Mouse (Mus musculus) megakaryocyte, adult 5-6 weeks (primary cell): Measurements from ENCODE around the gene Sgtb. TPM values are rescaled to one million over a fixed set of nuclear protein-coding genes. Genes with fewer than 3 reads are reported as not detected.

Experiments
- ATAC-seq: 2 replicates; pipeline ENCODE4 v1.8.0; 2016; ENCODE audit warnings: mild to moderate bottlenecking, inconsistent platforms; ENCODE audit not compliant: poor library complexity, severe bottlenecking
- total RNA-seq, 2 experiments: library from RNA; stranded (forward) in 1 of 2; stranded (reverse) in 1 of 2; fragments of 153-499, 151-499 nt in 1 of 2; fragments of 221-1000, 200-1000 nt in 1 of 2; gene quantifications; 2 replicates each; pipeline versions ENCODE4 v1.2.3 to v1.2.4; 2015 to 2017

Sgtb gene
- total RNA-seq, 2 experiments from 2014 or later = 0.11 to 0.40 TPM

DNA sequence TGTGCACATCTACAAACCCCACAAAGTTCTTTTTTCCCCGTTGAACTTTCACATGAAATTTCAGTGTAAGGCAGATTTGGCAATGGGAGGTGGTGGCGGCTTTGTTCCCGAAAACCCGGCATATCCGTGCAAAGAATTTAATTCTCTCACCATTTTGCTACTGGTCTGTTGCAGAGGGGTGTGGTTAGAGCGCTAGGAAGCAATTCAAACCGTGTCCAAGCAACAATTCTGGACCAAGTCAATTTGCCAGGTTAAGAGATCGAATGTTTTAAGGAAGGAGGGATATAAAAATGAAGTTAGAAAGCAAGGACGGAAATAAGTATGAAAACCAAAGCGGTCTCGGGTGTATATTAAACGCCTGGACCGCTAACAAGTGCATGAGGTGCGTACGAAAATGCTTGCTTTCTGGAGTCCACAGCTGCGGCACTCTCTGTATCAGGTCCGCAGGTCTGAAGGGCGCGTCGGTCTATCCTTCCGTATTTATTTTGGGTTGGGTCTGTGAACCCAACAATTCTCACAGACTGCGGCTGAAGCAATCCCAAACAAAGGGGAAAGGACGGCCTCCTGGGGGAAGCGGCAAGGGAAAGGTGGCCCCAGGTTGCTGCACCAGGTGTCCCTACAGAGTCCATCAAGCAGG lies 772 bp upstream of the Sgtb start:
- ATAC-seq = peak; percentile 35

- no peak; the same call in 1 of the 2 replicates for ATAC-seq
These were observed 428 bp downstream of the Sgtb start for GRCm38 (mm10) chr13:104109816-104110521.

GRCm38 (mm10) chr13:104110526-104110925 lies 985 bp downstream of the Sgtb start:
- no peak for ATAC-seq

DNA sequence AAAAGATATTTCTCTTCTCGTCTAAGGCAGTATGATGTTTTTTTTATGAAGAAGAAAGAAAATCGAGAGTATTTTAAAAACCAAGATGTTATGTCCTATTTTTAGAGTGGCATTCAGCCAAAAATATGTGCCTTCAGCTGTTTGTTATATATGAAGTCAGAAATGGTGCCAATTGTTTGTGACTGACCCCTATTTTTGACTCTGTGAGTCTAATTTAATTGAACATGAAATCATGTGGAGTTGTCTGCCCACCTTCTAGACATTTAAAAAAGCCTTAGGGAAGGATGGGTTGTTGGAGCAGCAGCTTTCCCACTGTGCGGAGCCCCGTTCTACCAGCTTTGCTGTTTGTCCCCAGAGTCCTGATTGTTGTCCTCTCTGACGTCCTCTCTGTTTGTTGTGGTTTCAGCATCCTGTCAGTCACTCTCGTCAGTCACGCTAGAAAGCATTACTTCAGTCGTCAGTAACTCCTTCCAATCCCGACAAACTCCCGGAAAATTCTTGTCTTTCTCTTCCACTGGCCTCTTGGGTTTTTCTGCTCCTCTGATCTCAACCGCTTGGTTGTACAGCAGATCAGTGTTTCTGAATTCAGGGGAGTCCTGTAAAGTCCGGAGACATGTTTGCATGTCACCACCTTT lies 2.8 kb downstream of the Sgtb start:
- ATAC-seq = no peak

GRCm38 (mm10) chr13:104113782-104114181 lies 4.2 kb downstream of the Sgtb start:
- ATAC-seq = no peak

- no peak for ATAC-seq
These were observed 5.3 kb downstream of the Sgtb start for GRCm38 (mm10) chr13:104114827-104115226.

- ATAC-seq = no peak
These were observed 12.7 kb downstream of the Sgtb start for GRCm38 (mm10) chr13:104122078-104122840.

- 0 out of 2 replicates have a peak, but pooled peaks have one; percentile 21 for ATAC-seq
These were observed 14.3 kb downstream of the Sgtb start for GRCm38 (mm10) chr13:104123662-104124381.

DNA sequence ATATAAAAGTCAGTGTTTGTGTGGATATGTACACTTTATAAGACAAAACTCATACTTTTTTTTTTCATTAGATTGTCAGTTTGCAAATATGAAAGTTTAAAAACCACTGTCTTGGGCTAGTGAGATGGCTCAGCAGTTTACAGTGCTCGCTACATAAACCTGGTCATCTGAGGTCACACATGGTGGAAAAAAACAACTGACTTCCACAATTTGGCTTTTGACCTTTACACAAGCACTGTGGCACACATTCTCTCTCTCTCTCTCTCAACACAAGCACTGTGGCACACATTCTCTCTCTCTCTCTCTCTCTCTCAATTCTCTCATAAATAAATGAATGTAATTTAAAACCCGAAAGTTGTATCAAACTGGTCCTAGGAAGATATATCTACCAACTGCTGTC lies 23.0 kb downstream of the Sgtb start:
- ATAC-seq = no peak

DNA sequence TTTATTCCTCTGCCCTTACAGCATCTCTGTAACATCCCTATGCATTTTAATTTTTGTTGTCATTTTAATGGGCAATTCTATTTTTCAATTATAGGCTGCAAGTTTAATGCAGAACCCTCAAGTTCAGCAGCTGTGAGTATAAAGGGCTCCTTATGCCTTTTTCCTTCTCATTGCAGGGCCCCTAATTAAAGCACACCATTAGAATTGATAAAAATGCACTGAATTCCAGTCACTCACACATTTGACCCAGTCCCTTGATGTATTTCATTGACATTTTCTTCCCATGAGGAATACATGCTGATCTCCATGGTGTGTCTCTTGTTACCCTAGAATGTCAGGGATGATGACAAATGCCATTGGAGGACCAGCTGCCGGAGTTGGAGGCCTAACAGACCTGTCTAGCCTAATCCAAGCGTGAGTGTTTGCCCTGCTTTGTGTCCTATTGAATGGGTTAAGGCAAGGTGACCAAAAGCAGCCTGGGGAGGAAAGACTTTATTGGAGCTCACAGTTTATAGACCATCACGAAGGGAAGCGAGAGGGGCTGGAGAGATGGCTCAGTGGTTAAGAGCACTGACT lies 25.1 kb downstream of the Sgtb start:
- ATAC-seq = no peak

DNA sequence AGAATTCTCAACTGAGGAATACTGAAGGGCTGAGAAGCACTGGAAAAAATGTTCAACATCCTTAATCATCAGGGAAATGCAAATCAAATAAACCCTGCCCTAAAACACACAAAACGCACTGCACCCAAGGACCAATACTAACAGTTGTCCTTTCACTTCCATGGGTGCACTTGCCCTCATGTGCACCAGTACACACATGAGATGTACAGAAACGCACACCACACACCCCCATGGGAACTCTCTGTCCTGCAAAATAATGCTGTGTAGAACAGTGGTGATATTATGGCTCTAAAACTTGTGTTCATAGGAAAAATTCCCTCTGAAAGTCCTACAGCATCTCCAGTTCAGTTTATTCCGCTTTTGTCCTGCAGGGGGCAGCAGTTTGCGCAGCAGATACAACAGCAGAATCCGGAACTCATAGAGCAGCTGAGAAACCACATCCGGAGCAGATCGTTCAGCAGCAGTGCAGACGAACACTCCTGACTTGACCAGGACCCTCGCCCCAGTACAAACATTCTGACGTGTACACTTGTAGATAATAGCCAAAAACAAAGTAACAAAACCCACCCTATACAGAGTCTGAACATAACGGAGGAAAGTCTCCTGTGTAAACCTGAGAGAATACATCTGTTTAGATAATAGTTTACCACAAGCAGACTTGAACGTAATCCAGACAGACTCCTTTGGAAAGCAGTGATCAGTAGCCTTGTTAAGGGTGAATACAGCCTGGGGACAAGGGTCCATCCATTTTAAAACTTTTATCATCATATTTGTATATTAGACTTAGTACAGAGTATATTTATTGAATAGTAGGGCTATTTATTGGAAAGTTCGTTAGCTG lies 30.0 kb downstream of the Sgtb start:
- ATAC-seq = peak; percentile 100

- ATAC-seq = no peak
These were observed 35.3 kb downstream of the Sgtb start for GRCm38 (mm10) chr13:104144871-104145270.

DNA sequence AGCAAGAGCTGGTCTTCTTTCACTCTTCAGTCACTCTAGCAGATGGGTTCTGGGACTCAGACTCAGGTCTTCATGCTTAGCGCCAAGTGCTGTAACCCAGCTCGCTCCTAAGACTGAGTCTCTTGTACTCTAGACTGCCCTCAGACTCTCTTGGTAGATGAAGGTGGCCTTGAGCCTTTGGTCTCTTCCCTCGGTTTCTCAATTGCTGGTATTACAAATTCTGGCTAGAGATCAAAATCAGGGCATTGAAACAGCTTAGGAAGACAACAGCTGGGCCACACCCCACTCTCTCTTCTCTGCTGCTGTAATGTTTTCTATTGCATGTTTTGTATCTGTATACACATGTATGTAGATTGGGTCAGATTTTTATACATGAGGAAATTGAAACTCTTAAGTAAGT lies 36.1 kb downstream of the Sgtb start:
- ATAC-seq = no peak

- no peak for ATAC-seq
These were observed 44.6 kb downstream of the Sgtb start for GRCm38 (mm10) chr13:104154180-104154579.

DNA sequence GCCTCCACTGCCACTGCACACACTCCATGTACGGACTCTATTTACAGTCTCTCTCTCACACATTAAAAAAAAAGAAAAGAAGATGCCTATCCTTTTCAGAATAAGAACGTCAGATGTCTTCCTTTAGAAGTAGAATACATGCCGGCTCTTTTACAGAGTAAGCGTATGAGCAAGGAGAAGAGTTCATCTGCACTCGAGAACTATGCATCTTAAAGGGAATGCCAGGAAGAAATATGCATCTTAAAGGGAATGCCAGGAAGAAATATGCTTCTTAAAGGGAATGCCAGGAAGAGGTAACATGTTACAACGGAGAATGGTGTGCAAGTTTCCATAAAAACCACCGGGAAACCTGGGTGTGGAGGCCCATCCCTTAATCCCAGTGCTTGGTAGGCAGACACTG lies 45.6 kb downstream of the Sgtb start:
- ATAC-seq = no peak

GRCm38 (mm10) chr13:104155686-104156085 lies 46.1 kb downstream of the Sgtb start:
- ATAC-seq = no peak

DNA sequence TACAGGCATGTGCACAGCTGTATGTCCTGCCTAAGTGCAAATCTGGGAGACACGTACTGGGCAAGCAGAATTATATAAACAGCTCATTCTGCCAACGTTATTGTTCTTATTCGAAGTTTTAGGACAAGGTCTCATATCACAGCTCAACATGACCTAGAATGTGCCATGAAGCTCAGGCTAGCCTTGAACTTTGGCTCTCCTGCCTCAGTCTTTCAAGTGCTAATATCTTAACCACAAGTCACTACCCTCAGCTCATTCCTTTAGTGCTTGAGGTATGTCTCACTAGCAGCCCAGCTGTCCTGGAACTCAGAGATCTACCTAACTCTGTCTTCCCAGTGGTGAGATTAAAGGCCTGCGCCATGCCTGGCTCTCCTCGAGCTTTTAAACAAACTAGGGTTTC lies 62.2 kb downstream of the Sgtb start:
- no peak for ATAC-seq

GRCm38 (mm10) chr13:104172498-104172897 lies 63.0 kb downstream of the Sgtb start:
- no peak for ATAC-seq

GRCm38 (mm10) chr13:104176874-104177273 lies 67.3 kb downstream of the Sgtb start:
- no peak for ATAC-seq
